Mouse (Mus musculus) limb, embryonic 14.5 days (tissue): Measurements from ENCODE around the gene Rgs9bp. TPM values are rescaled to one million over a fixed set of nuclear protein-coding genes. Genes with fewer than 3 reads are reported as not detected.

Source experiments
- ATAC-seq: fragments of 200-750 bp; cut with Nextera tagmentation; 2 replicates; pipeline ENCODE4 v1.8.0; 2017; ENCODE audit warnings: low read depth, moderate number of reproducible peaks, moderate TSS enrichment; ENCODE audit not compliant: low FRiP score
- DNase-seq: peaks from one replicate; pipeline ENCODE4 v3.0.0-alpha.2; 2015; ENCODE audit warnings: low spot score
- H3K27ac ChIP-seq: fragments of 300-500 bp; sonication (generic); replicated peaks from 2 replicates; pipeline ENCODE4 v1.5.1; 2014; ENCODE audit warnings: low read depth, mild to moderate bottlenecking, low read length, moderate library complexity, mixed read lengths
- H3K27me3 ChIP-seq: fragments of 300-500 bp; sonication (generic); 2 replicates; pipeline ENCODE4 v1.6.1; 2014; ENCODE audit warnings: low read length, mixed read lengths; ENCODE audit not compliant: control insufficient read depth, insufficient read depth
- H3K36me3 ChIP-seq: fragments of 300-500 bp; sonication (generic); 2 replicates; pipeline ENCODE4 v1.6.1; 2014; ENCODE audit warnings: mild to moderate bottlenecking, low read length, moderate library complexity, mixed read lengths; ENCODE audit not compliant: control insufficient read depth, insufficient read depth
- H3K4me1 ChIP-seq: fragments of 300-500 bp; sonication (generic); 2 replicates; pipeline ENCODE4 v1.6.1; 2014; ENCODE audit warnings: antibody characterized with exemption, low read length, mixed read lengths; ENCODE audit not compliant: control insufficient read depth, insufficient read depth
- H3K4me2 ChIP-seq: fragments of 300-500 bp; sonication (generic); replicated peaks from 2 replicates; pipeline ENCODE4 v1.6.1; 2014; ENCODE audit warnings: low read depth, mild to moderate bottlenecking, low read length, moderate library complexity; ENCODE audit not compliant: severe bottlenecking
- H3K4me3 ChIP-seq: fragments of 300-500 bp; sonication (generic); replicated peaks from 2 replicates; pipeline ENCODE4 v1.5.1; 2014; ENCODE audit warnings: low read length
- H3K9ac ChIP-seq: fragments of 300-500 bp; sonication (generic); 2 replicates; pipeline ENCODE4 v1.6.1; 2014; ENCODE audit warnings: mild to moderate bottlenecking, low read depth, low read length, moderate library complexity; ENCODE audit not compliant: severe bottlenecking
- H3K9me3 ChIP-seq: fragments of 300-500 bp; sonication (generic); 2 replicates; pipeline ENCODE4 v1.6.1; 2016; ENCODE audit warnings: low read length; ENCODE audit not compliant: control insufficient read depth
- POLR2A ChIP-seq: fragments of 200-500 bp; IDR thresholded peaks from 2 replicates; pipeline ENCODE4 v1.8.0; 2012; ENCODE audit warnings: inconsistent platforms, mild to moderate bottlenecking, moderate library complexity, borderline replicate concordance; ENCODE audit not compliant: insufficient read depth, insufficient read length; ENCODE audit errors: extremely low read depth
- WGBS: fragments of 180-500 bp; shearing (Covaris S2); extraction: QIAGEN DNeasy Blood & Tissue Kit; methylation state at CpG from one replicate; pipeline ENCODE4 v1.1.7; 2014; 5-methylcytosine and 5-hydroxymethylcytosine counted together
- polyA plus RNA-seq, 2 experiments: library from polyadenylated mRNA; depleted of rRNA in 1 of 2; stranded (reverse) in 1 of 2; unstranded in 1 of 2; fragments of >200 nt; fragmentation: Nextera tagmentation in 1 of 2; extraction: Ambion mirVana in 1 of 2; gene quantifications; 2 replicates each; pipeline versions ENCODE4 v1.2.1 to v1.2.3; 2012 to 2014

Rgs9bp gene
- polyA plus RNA-seq, 2 experiments: 0.99 to 1.5 TPM

DNA sequence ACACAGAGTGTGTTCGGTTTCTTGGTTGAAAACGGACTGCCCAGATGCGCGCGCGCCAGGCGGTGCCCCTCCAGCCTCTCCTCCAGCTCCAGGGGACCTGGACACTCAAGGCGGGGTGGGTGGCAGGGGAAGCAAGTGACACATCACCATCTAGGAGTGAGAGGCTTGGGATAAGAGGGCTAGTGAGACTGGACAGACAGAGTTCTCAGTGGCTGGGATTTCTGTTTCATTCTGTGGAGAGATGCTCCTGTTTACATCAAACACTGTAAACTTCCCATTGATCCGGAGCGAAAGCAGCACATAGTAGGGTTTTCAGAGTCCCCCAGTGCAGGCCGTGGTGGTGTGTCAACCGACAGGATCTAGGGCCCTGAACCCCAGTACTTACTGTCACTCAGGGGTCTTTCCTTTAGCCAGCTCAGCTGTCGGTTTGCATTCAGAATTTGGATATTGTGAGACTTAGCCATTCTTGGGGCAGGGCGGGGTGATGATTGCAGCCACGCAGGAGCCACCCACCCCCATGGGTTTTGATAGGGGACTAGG lies 1.6 kb upstream of the Rgs9bp start:
- H3K4me1 ChIP-seq: peaks cover 46% of the 10 kb centered on the region
- peak overlapping the region; percentile 74; the same call in 1 of the 2 replicates for H3K27ac ChIP-seq
- H3K9ac ChIP-seq: peak overlapping the region; percentile 85
- no peak for TF ChIP-seq POLR2A
- peaks cover 31% of the 10 kb centered on the region for H3K27me3 ChIP-seq
- DNase-seq: no peak
- H3K4me3 ChIP-seq: peak overlapping the region; percentile 90
- WGBS: 21% methylated on average over 15 of the region's 15 CpGs
- ATAC-seq: no peak
- no peaks in the 10 kb centered on the region for H3K36me3 ChIP-seq
- peak overlapping the region; percentile 100 for H3K4me2 ChIP-seq
- H3K9me3 ChIP-seq: no peaks in the 10 kb centered on the region

DNA sequence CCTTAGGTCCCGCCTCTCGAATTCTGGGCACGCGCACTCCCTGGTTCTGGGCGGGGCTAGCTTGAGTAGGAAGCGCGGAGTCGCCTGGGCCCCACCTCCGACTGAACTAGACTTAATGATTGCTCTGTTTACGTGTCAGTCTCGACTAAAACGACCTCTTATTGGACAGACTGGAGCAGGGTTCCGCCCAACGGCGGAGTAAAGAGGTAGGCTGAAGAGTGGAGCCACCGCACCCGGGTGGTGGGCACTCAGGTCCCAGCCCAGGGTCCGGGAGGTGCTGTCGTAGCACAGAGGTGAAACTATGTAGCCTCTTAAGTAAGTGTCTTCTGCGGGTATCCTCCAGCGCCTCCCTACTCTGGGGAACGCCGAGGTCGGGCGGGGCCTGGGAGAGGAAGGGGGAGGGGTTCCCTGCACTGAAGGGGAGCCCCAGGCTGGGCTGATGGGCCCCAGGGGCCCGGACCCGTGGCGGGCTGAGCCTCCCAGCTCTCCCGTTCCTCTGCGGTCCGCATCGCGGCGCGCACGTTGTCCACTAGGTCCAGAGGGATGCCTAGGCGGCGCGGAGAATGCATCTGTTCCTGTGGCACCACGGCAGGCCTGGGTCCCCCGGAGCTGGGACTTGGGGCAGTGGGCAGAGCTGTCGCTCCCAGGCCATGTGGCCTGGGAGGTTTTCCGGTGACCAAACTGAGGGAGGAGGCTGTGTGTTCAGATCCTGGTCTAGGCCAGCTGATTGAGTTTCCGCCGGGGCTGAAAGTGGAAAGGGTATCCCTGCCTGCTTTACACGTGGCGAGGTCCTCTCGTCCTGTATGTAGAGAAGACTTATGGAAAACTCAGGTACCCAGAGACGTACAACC lies 898 bp upstream of the Rgs9bp start, which contains the start of gene Ankrd27:
Gene Ankrd27 (plus strand): TSS at position 190 of the 851 bp plus-strand sequence.
- ATAC-seq: peak; percentile 94
- TF ChIP-seq POLR2A: peak; percentile 94; the same call in 1 of the 2 replicates

DNA sequence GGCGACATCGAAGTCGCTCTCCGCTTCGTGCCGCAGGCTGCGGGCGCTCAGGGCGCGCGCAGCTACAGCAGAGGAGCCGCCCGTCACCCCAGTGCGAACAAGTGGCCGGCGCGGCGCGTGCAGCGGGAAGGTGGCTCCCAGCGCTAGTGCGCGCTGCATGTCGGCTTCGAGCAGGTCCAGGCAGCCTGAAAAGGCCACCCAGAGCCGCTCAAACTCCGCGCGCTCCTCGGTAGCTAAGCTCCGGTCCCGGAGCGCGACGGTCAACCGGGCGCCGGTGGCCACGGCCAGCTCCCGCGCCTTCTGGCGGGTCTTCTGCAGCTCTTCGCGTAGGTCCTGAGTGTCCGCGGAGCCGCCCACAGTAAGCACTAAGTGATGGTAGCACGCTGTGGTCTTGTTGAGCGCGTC lies 594 bp downstream of the Rgs9bp start:
- DNase-seq: no peak
- Histone ChIP-seq H3K27me3 (peaks cover 35% of the 10 kb centered on the region), H3K36me3 (no peaks in the 10 kb centered on the region), H3K4me2 (peak overlapping the region; percentile 100), H3K4me3 (peak overlapping the region; percentile 90), H3K9ac (peak overlapping the region; percentile 85), H3K9me3 (no peaks in the 10 kb centered on the region), H3K27ac (no peak overlapping the region), H3K4me1 (peaks cover 32% of the 10 kb centered on the region)
- TF ChIP-seq POLR2A: no peak
- no peak for ATAC-seq
- WGBS: under 1% methylated on average over 49 of the region's 50 CpGs

More for the DNA sequence above, 898 bp upstream of the Rgs9bp start, which contains the start of gene Ankrd27:
- H3K4me2 ChIP-seq: peak within 1 kb of the TSS; percentile 100
- H3K27me3 ChIP-seq: peaks cover 35% of the 10 kb centered on the region
- H3K4me1 ChIP-seq: peaks cover 39% of the 10 kb centered on the region
- peak within 1 kb of the TSS; percentile 74 for H3K27ac ChIP-seq
- DNase-seq: peak; percentile 98
- H3K9me3 ChIP-seq: no peaks in the 10 kb centered on the region
- H3K9ac ChIP-seq: peak within 1 kb of the TSS; percentile 85
- under 1% methylated on average over 49 of the region's 49 CpGs for WGBS
- H3K4me3 ChIP-seq: peak within 1 kb of the TSS; percentile 90
- H3K36me3 ChIP-seq: no peaks in the 10 kb centered on the region

DNA sequence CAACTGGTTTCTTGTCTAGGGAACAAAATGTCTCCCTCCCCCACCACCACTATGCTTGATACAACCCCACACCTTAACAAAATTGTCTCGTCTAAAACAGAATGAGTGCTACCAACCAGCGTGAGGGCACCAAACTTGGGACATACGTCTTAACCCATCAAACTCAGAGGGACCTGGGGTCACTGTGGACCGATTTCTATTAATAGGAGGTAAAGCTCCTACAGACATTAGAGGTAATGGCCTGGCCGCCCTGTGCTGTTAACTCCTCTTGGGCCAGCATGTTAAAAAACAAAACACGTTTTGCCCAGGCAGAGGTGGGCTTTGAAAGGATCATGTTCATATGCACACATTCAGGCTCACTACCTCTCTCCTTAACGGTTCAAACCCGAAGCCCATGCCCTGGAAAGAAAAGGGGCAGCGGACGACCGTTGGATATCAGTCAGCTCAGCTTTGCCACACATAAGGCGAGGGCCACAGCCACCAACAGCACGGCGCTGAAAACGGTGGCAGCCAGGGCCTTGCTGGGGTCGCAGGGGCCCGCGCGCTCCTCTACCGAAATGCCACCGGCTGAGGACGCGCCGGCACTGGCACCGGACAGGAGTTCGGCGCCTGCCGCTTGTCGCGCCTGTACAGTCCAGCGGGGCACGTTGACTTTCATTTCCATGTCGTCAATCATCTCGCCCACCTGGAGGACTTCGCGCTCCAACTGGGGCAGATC lies 1.2 kb downstream of the Rgs9bp start:
- Histone ChIP-seq H3K9me3 (no peaks in the 10 kb centered on the region), H3K36me3 (no peaks in the 10 kb centered on the region), H3K4me1 (peaks cover 26% of the 10 kb centered on the region), H3K27ac (no peak overlapping the region), H3K9ac (peak overlapping the region; percentile 85), H3K4me3 (peak overlapping the region; percentile 90), H3K27me3 (peaks cover 35% of the 10 kb centered on the region), H3K4me2 (peak overlapping the region; percentile 100)
- TF ChIP-seq POLR2A: no peak
- ATAC-seq (no peak), DNase-seq (no peak)
- WGBS: 4% methylated on average over 36 of the region's 36 CpGs

DNA sequence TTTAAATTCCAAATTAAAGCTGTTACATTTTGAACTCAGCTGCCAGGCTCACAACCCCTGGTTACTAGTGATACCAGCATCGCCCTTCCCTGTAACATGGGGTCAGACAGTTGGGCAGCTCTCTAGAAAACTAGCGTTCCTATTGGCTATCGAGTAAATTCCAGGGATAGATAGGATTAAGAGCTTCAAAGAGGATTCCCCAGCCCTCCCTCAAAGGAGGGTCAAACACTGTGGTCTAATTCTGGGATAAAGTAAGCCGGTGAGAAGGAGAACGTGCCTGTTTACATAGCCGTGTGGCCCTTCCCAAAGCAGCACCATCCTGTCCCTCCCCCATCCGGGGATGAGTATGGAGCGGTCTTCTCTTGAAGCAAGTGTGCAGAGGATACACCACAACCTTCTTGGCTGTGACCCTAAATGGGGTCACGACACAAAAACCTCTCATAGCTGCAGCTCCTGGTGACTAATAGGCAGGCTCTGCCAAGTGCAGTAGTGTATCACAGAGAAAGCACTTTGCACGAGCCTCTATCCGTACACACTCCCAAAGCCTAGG lies 1.8 kb downstream of the Rgs9bp start:
- Histone ChIP-seq H3K4me3 (peak overlapping the region; percentile 90; the same call in 1 of the 2 replicates), H3K4me2 (peak overlapping the region; percentile 100; the same call in 1 of the 2 replicates), H3K4me1 (peaks cover 19% of the 10 kb centered on the region), H3K27ac (no peak overlapping the region), H3K9ac (no peak overlapping the region), H3K9me3 (no peaks in the 10 kb centered on the region), H3K36me3 (no peaks in the 10 kb centered on the region), H3K27me3 (peaks cover 35% of the 10 kb centered on the region)
- 18% methylated on average over 11 of the region's 11 CpGs for WGBS
- no peak for TF ChIP-seq POLR2A
- no peak for ATAC-seq
- no peak for DNase-seq
